Mouse (Mus musculus): ENCODE measurements around the gene Nek3.
"Not testable (repeated sequence)": the region's sequence is repeated elsewhere in the genome, so short reads cannot be mapped to it uniquely, and the experiment has no call there.

Nek3 gene

DNA sequence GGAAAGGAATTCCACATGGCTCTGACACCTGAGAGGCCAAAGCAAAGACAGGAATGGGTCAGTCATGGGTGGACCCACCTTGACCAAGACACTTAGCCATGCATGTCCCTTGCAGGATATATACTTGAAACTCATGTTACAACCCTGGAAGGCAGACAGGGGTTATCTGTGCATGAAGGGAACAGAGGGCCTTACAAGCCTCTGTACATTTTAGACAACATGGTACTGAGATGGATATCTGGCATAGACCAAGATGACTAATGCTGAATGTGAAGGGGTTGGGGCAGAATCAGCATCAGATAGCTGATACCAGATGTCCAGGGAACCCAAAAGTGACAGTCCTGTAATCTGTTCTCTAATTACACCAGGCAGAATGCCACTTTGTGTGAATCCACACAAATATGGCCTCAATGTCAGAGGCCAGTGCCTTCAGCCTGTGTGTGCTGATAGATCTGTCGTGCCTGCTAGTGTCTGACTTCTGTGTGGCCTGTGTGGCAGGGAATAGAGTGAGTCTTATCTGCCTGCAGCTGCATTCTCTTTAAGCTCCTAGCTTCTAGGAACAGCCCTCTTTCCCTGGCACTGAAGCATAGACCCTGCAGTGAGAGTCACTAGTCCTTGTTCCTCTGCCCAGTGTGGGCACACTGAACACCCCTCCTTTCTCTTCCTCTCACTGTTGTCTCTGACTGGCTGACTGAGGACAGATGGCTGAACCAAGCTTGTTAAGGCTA, 22.3 kb downstream of the Nek3 start:
- DNase-seq (ENCODE audit: low read depth), result no peak

DNA sequence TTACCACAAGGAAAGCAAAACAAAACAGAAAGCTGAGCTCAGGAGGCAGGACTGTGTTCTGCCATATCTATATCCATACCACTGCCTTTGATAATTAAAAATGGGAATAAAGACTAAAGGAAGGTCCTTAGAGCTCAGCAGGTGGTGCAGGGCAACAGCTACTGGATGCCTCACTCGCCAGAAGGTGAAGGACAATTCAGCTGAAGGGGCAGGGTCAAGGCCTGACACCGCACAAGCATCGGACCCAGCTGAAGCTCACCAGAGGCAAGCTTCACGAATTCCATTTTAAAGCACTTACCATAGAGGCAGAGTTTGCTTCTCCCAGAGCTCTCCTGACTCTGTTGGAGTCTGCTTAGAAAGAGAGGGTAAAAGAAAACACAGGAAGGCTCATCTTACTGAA, 23.6 kb downstream of the Nek3 start:
- no peak for DNase-seq (ENCODE audit: low read depth)

DNA sequence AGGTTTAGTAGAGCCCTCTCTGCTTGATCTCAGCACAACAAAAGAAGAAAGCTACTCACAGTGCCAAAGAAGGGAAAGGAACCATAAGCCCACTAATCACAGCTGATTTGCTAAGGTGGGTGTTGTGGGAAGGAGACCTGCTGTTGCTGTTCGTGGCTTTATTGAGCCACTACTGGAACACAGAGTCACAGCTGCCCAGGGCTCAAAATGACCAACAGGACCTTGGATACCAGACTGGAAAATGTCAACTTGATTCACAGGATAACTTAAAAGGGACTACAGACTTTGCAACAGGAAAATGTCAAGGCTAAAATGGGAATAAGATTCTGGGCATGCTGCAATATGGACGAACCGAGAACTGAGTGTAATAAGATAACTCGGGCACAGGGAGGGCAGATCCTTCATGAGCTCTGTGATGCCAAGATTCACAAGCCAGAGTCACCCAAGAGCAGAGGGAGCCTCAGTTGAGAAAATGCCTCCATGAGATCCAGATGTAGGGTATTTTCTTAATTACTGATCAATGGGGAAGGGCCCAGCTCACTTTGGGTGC, 24.3 kb downstream of the Nek3 start:
- DNase-seq (ENCODE audit: low read depth), result no peak

GRCm38 (mm10) chr8:22136462-22136861, 29.8 kb downstream of the Nek3 start:
- DNase-seq (ENCODE audit: low read depth), result not testable (repeated sequence)

DNA sequence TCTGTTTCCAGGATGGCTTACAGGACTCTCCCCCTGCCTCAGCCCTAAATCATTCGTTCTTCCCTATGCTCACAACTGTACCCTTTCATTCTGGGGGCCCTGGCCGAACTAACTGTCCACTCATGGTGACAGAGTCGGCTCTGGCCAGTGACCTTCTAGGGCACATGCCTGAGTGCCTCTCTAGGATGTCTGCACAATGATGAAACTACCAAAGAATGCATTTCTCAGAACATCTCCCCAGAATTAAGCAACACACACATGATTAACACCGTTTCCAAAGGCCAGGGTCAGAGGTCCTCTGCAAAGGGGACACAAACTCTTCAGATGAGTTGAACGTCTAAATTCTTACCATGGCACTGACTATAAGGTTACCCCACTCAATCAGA, 31.5 kb downstream of the Nek3 start:
- DNase-seq (ENCODE audit: low read depth), result no peak

DNA sequence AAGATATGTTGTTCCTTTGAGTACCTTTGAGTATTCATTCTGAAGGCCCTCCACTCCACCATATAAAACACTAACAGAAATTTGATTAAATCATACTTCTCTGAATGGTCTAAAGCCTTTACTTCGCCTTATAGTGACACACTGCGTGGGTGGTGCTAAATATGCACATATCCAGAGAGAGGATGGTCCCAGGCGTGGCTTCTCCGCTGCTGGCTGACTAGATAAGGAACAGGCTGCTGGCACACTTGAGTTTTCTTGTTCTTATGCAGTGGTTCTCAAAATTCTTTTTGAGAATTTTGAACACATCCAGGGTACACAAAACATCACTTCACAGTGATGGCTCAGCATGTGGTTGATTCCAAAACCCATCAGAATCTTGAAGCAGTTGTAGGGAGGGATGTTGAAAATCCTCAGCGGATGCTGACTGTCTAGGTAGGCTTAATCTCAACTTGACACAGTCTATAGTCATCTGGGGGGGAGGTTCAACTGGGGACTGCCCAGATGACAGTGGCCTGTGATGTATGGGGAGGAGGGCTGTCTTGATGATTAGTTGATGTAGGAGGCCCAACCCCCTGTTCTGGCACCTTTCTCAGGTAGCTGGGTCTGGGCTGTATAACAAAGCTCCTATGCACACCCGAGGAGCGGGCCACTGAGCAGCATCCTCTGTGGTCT, 32.0 kb downstream of the Nek3 start:
- no peak for DNase-seq (ENCODE audit: low read depth)

GRCm38 (mm10) chr8:22132062-22132461, 34.2 kb downstream of the Nek3 start:
- DNase-seq (ENCODE audit: low read depth), result no peak

GRCm38 (mm10) chr8:22124220-22125152, 41.7 kb downstream of the Nek3 start, which contains the start of gene Nek5:
Gene Nek5, minus strand, starts transcription at chr8:22125053.
- DNase-seq (ENCODE audit: low read depth), result peak; percentile 68

- no peak for DNase-seq (ENCODE audit: low read depth)
These were observed 59.2 kb downstream of the Nek3 start for GRCm38 (mm10) chr8:22107020-22107419.

DNA sequence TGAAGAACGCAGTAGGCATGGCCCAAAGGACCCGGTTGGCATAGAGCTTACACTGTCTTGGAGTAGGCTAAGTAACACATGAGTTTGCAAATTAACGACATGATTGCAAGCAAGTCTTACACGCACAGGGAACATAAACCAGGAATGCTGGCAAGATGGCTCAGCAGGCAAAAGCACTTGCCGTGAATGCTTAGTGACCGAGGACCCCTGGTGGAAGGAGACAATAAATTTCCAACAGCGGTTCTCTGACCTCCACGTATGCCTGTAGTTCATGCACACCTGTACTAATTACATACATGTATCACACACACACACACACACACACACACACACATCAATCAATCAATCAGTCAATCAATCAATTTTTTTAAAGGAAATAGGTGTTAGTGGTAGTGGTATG, 74.7 kb downstream of the Nek3 start:
- peak; percentile 4 for DNase-seq (ENCODE audit: low read depth)

DNA sequence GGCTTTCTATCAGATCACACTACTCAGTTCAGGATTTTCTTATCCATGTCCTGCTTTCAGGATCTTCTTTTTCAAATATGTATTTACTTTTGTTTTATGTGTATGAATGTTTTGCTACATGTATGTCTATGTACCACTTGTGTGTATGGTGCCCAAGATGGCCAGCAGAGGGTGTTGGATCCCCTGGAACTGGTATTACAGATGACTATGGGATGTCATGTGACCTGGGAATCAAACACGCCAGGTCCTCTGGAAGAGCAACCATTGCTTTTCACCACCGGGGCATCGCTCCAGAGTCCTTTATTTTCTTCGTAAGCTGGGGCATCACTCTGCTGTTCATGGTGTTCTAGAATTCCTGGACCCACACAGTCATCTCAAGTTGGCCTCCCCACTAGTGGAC, 77.0 kb downstream of the Nek3 start:
- no peak for DNase-seq (ENCODE audit: low read depth)

- DNase-seq (ENCODE audit: low read depth), result no peak
These were observed 86.8 kb downstream of the Nek3 start for GRCm38 (mm10) chr8:22079313-22080007.

All from induced T-regulatory cell, adult 2 months (primary cell).